Mouse (Mus musculus) CH12.LX (cell line): ENCODE measurements around the gene Rab25. TPM values are rescaled to one million over a fixed set of nuclear protein-coding genes. Genes with fewer than 3 reads are reported as not detected.

ENCODE experiments used
- DNase-seq: peaks from one replicate; pipeline ENCODE4 v3.0.0-alpha.2; 2013; ENCODE audit errors: extremely low read depth
- H3K27ac ChIP-seq: 2 replicates; pipeline ENCODE4 v1.5.1; 2012; ENCODE audit warnings: low read depth, mild to moderate bottlenecking, control low read depth, moderate library complexity; ENCODE audit not compliant: insufficient read depth
- H3K27me3 ChIP-seq: replicated peaks from 2 replicates; pipeline ENCODE3; 2012; ENCODE audit warnings: inconsistent platforms
- H3K36me3 ChIP-seq, 2 experiments: replicated peaks in 1 of 2; 2 replicates each; pipeline versions ENCODE3 to v1.6.1; 2012; ENCODE audit warnings: inconsistent platforms in 1 of 2, low read length in 1 of 2, mild to moderate bottlenecking in 1 of 2, mixed read lengths in 1 of 2, moderate library complexity in 1 of 2; ENCODE audit not compliant: control insufficient read depth in 1 of 2, insufficient read depth in 1 of 2
- H3K4me1 ChIP-seq, 2 experiments: 2 replicates each; pipeline ENCODE4 v1.6.1; 2012; ENCODE audit warnings: inconsistent platforms in 1 of 2, moderate library complexity in 1 of 2; ENCODE audit not compliant: insufficient read depth in 2 of 2, control insufficient read depth in 1 of 2
- H3K4me2 ChIP-seq: 2 replicates; pipeline ENCODE4 v1.6.1; 2012; ENCODE audit warnings: low read depth, mild to moderate bottlenecking, control low read depth; ENCODE audit not compliant: poor library complexity, insufficient read depth, severe bottlenecking
- H3K4me3 ChIP-seq, 3 experiments: fragments of 150-350 bp in 1 of 3; sonication (generic) in 1 of 3; replicated peaks in 1 of 3; 2 replicates each; pipeline versions ENCODE3 to v1.5.1; 2011 to 2012; ENCODE audit warnings: low read depth in 2 of 3, low read length in 2 of 3, mild to moderate bottlenecking in 2 of 3, moderate library complexity in 2 of 3, control low read depth in 1 of 3, improper control_type of control experiment in 1 of 3, inconsistent platforms in 1 of 3, mixed read lengths in 1 of 3; ENCODE audit not compliant: poor library complexity in 1 of 3
- H3K79me2 ChIP-seq: replicated peaks from 2 replicates; pipeline ENCODE4 v1.6.1; 2012; ENCODE audit warnings: mild to moderate bottlenecking, moderate library complexity; ENCODE audit not compliant: control insufficient read depth, poor library complexity, insufficient read depth, severe bottlenecking; ENCODE audit errors: extremely low read depth
- H3K9ac ChIP-seq: 2 replicates; pipeline ENCODE4 v1.6.1; 2012; ENCODE audit warnings: low read depth, mild to moderate bottlenecking, control low read depth, moderate library complexity; ENCODE audit not compliant: insufficient read depth
- H3K9me3 ChIP-seq: replicated peaks from 2 replicates; pipeline ENCODE3; 2012; ENCODE audit warnings: low read length, inconsistent platforms, mixed read lengths
- BHLHE40 ChIP-seq: IDR thresholded peaks from 2 replicates; pipeline ENCODE4 v1.6.1; 2011; ENCODE audit warnings: mild to moderate bottlenecking, low read depth, low read length, improper control_type of control experiment
- CTCF ChIP-seq, 2 experiments: IDR thresholded peaks in 1 of 2; conservative IDR thresholded peaks in 1 of 2; 2 replicates each; pipeline ENCODE4 v1.5.1; 2011 to 2012; ENCODE audit warnings: low read depth in 2 of 2, low read length in 2 of 2, improper control_type of control experiment in 1 of 2, inconsistent platforms in 1 of 2, mild to moderate bottlenecking in 1 of 2, moderate library complexity in 1 of 2
- E2F4 ChIP-seq: IDR thresholded peaks from 2 replicates; pipeline ENCODE4 v1.6.1; 2011; ENCODE audit warnings: low read depth, low read length, improper control_type of control experiment; ENCODE audit not compliant: insufficient replicate concordance
- EP300 ChIP-seq: IDR thresholded peaks from 2 replicates; pipeline ENCODE4 v1.6.1; 2011; ENCODE audit warnings: low read length, improper control_type of control experiment
- GABPA ChIP-seq: IDR thresholded peaks from 2 replicates; pipeline ENCODE4 v1.6.1; 2012; ENCODE audit warnings: low read depth, low read length, improper control_type of control experiment, inconsistent platforms; ENCODE audit not compliant: insufficient replicate concordance
- IRF4 ChIP-seq: IDR thresholded peaks from 2 replicates; pipeline ENCODE4 v1.6.1; 2014; ENCODE audit warnings: low read depth, mild to moderate bottlenecking, inconsistent platforms, low read length, improper control_type of control experiment
- KAT2A ChIP-seq: IDR thresholded peaks from 2 replicates; pipeline ENCODE4 v1.6.1; 2012; ENCODE audit warnings: low read length, improper control_type of control experiment, inconsistent platforms; ENCODE audit not compliant: insufficient replicate concordance
- MAFK ChIP-seq: IDR thresholded peaks from 2 replicates; pipeline ENCODE4 v1.6.1; 2011; ENCODE audit warnings: low read length, improper control_type of control experiment; ENCODE audit not compliant: insufficient replicate concordance
- MEF2A ChIP-seq: IDR thresholded peaks from 2 replicates; pipeline ENCODE4 v1.6.1; 2014; ENCODE audit warnings: low read depth, mild to moderate bottlenecking, inconsistent platforms, low read length, improper control_type of control experiment, borderline replicate concordance
- MXI1 ChIP-seq: IDR thresholded peaks from 2 replicates; pipeline ENCODE4 v1.6.1; 2011; ENCODE audit warnings: mild to moderate bottlenecking, low read depth, low read length, improper control_type of control experiment
- MYC ChIP-seq: IDR thresholded peaks from 2 replicates; pipeline ENCODE4 v1.6.1; 2011; ENCODE audit warnings: low read depth, mild to moderate bottlenecking, improper control_type of control experiment, low read length
- NRF1 ChIP-seq: IDR thresholded peaks from 2 replicates; pipeline ENCODE4 v1.6.1; 2014; ENCODE audit warnings: low read depth, mild to moderate bottlenecking, inconsistent platforms, low read length, improper control_type of control experiment, moderate library complexity
- PAX5 ChIP-seq: IDR thresholded peaks from 2 replicates; pipeline ENCODE4 v1.6.1; 2012; ENCODE audit warnings: low read length, inconsistent platforms, mixed read lengths
- RAD21 ChIP-seq: IDR thresholded peaks from 2 replicates; pipeline ENCODE4 v1.6.1; 2011; ENCODE audit warnings: low read depth, mild to moderate bottlenecking, low read length, improper control_type of control experiment, moderate library complexity
- SIN3A ChIP-seq: IDR thresholded peaks from 2 replicates; pipeline ENCODE4 v1.6.1; 2012; ENCODE audit warnings: low read length, improper control_type of control experiment, inconsistent platforms
- SMC3 ChIP-seq: IDR thresholded peaks from 2 replicates; pipeline ENCODE4 v1.6.1; 2011; ENCODE audit warnings: low read depth, low read length, improper control_type of control experiment
- TCF12 ChIP-seq: IDR thresholded peaks from 2 replicates; pipeline ENCODE4 v1.6.1; 2014; ENCODE audit warnings: low read depth, mild to moderate bottlenecking, inconsistent platforms, low read length, improper control_type of control experiment
- UBTF ChIP-seq: IDR thresholded peaks from 2 replicates; pipeline ENCODE4 v1.6.1; 2012; ENCODE audit warnings: low read depth, mild to moderate bottlenecking, inconsistent platforms, low read length, improper control_type of control experiment, moderate library complexity
- USF1 ChIP-seq: IDR thresholded peaks from 2 replicates; pipeline ENCODE4 v1.6.1; 2014; ENCODE audit warnings: low read depth, mild to moderate bottlenecking, inconsistent platforms, low read length, improper control_type of control experiment
- USF2 ChIP-seq: conservative IDR thresholded peaks from 2 replicates; pipeline ENCODE4 v1.6.1; 2011; ENCODE audit warnings: low read depth, low read length, improper control_type of control experiment
- ZC3H11A ChIP-seq: IDR thresholded peaks from 2 replicates; pipeline ENCODE4 v1.6.1; 2012; ENCODE audit warnings: low read depth, mild to moderate bottlenecking, inconsistent platforms, low read length, improper control_type of control experiment
- ZMIZ1 ChIP-seq: IDR thresholded peaks from 2 replicates; pipeline ENCODE4 v1.6.1; 2012; ENCODE audit warnings: low read depth, mild to moderate bottlenecking, inconsistent platforms, low read length, improper control_type of control experiment
- ZNF384 ChIP-seq: IDR thresholded peaks from 2 replicates; pipeline ENCODE4 v1.6.1; 2012; ENCODE audit warnings: low read depth, low read length, improper control_type of control experiment, inconsistent platforms
- dilution Hi-C: fragments of 300-500 bp; cut with MboI; formaldehyde crosslinking; loops from 2 replicates; pipeline ENCODE4 v1.14.3; 2020; ENCODE audit warnings: low sequenced_read_pairs; ENCODE audit not compliant: extremely low pct_unique_long_range_greater_than_20kb, extremely low pct_ligation_motif_present
- in situ Hi-C: fragments of 300-500 bp; cut with MboI; formaldehyde crosslinking; loops from 3 replicates; pipeline ENCODE4 v1.14.3; 2019; ENCODE audit warnings: low sequenced_read_pairs, low pct_ligation_motif_present, low pct_unique_long_range_greater_than_20kb, mixed read lengths
- polyA plus RNA-seq: library from polyadenylated mRNA; unstranded; fragments of >175 nt; gene quantifications from 2 replicates; pipeline ENCODE4 v1.2.1, GENCODE M21; 2012; ENCODE audit warnings: low read depth; ENCODE audit not compliant: insufficient read length
- total RNA-seq, 2 experiments: library from RNA; depleted of rRNA; stranded (reverse); fragments of 300-350 nt in 1 of 2; fragments of >200 nt in 1 of 2; gene quantifications; 2 replicates each; pipeline ENCODE4 v1.2.3; 2012 to 2014

Rab25 gene
- total and polyA plus RNA-seq, 3 experiments = 0.79 to 4.1 (median 1.8) TPM

- Histone ChIP-seq H3K27ac (no peak overlapping the region), H3K9ac (no peak overlapping the region), H3K4me2 (no peak overlapping the region), H3K79me2 (no peaks in the 10 kb centered on the region), H3K27me3 (no peaks in the 10 kb centered on the region), H3K36me3 (peaks cover 18 to 47% of the 10 kb centered on the region in 2 experiments), H3K4me1 (peaks cover 10 to 29% of the 10 kb centered on the region in 2 experiments), H3K4me3 (no peak overlapping the region), H3K9me3 (no peaks in the 10 kb centered on the region)
- dilution Hi-C loops (no loop called here), in situ Hi-C loops (no loop called here)
- TF ChIP-seq TCF12 = no peak
- no peak for TF ChIP-seq USF2
- no peak for TF ChIP-seq MXI1
- TF ChIP-seq MAFK = no peak
- TF ChIP-seq BHLHE40 = no peak
- no peak for TF ChIP-seq MYC
- TF ChIP-seq NRF1 = no peak
- TF ChIP-seq GABPA = no peak
- no peak for TF ChIP-seq ZNF384
- TF ChIP-seq SMC3 = no peak
- TF ChIP-seq KAT2A = no peak
- TF ChIP-seq CTCF (conservative IDR thresholded peaks at IDR 0.05 in 1 of 2, IDR thresholded peaks at IDR 0.05 in 1 of 2; ENCODE audit: low read depth in 2 of 2, low read length in 2 of 2) = no peak
- TF ChIP-seq USF1 = no peak
- TF ChIP-seq EP300 = no peak
- TF ChIP-seq MEF2A = no peak
- TF ChIP-seq PAX5 = no peak
- TF ChIP-seq IRF4 = no peak
- no peak for TF ChIP-seq ZC3H11A
- no peak for TF ChIP-seq SIN3A
- no peak for DNase-seq
These were observed 42.9 kb upstream of the Rab25 start for GRCm38 (mm10) chr3:88591044-88591443.

DNA sequence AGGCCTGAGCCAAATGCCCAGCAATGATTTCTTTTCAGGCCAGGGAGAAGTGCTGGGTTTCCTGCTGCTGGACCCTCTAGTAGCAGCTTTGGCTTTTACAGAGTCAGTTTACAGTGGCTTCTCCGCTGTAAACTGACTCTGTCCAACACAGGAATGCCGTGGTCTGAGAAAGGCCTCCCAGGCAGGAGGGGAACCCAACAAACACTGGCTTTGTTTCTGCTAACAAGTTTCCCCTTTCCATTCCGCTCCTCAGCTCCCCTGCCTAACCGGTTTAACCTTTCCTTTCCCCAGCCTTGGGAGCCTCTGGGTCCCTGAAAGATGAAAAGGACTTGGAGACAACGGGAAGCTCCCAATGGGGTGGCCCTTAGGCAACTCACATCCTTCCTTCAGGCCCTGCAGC, 42.1 kb upstream of the Rab25 start:
- H3K4me2 ChIP-seq = no peak overlapping the region
- H3K36me3 ChIP-seq = peaks cover 25 to 54% of the 10 kb centered on the region in 2 experiments
- DNase-seq = no peak
- H3K27me3 ChIP-seq = no peaks in the 10 kb centered on the region
- H3K9ac ChIP-seq = no peak overlapping the region
- H3K4me3 ChIP-seq = no peak overlapping the region
- dilution Hi-C loops (no loop called here), in situ Hi-C loops (no loop called here)
- no peaks in the 10 kb centered on the region for H3K79me2 ChIP-seq
- TF ChIP-seq KAT2A = no peak
- TF ChIP-seq ZMIZ1 = no peak
- no peak for TF ChIP-seq EP300
- TF ChIP-seq E2F4 = no peak
- no peak for TF ChIP-seq UBTF
- TF ChIP-seq ZNF384 = no peak
- no peak for TF ChIP-seq RAD21
- no peaks in the 10 kb centered on the region for H3K9me3 ChIP-seq
- no peak overlapping the region for H3K27ac ChIP-seq
- H3K4me1 ChIP-seq = peaks cover 10 to 29% of the 10 kb centered on the region in 2 experiments
